Mouse (Mus musculus) hindbrain, embryonic 11.5 days (tissue): Measurements from ENCODE around the gene Sirt6. TPM values are rescaled to one million over a fixed set of nuclear protein-coding genes. Genes with fewer than 3 reads are reported as not detected.

Source experiments
- ATAC-seq: fragments of 200-750 bp; cut with Nextera tagmentation; 2 replicates; pipeline ENCODE4 v1.8.0; 2017; ENCODE audit warnings: mild to moderate bottlenecking, moderate TSS enrichment, moderate library complexity; ENCODE audit not compliant: low FRiP score
- DNase-seq: peaks from one replicate; pipeline ENCODE4 v3.0.0-alpha.2; 2015; ENCODE audit warnings: low spot score
- H3K27ac ChIP-seq: fragments of 300-500 bp; sonication (generic); 2 replicates; pipeline ENCODE4 v1.5.1; 2014; ENCODE audit warnings: mild to moderate bottlenecking, low read depth, low read length
- H3K27me3 ChIP-seq: fragments of 300-500 bp; sonication (generic); 2 replicates; pipeline ENCODE4 v1.6.1; 2014; ENCODE audit warnings: mild to moderate bottlenecking, low read length, moderate library complexity, mixed read lengths; ENCODE audit not compliant: control insufficient read depth, insufficient read depth
- H3K36me3 ChIP-seq: fragments of 300-500 bp; sonication (generic); 2 replicates; pipeline ENCODE4 v1.6.1; 2014; ENCODE audit warnings: mild to moderate bottlenecking, low read length, moderate library complexity, mixed read lengths; ENCODE audit not compliant: control insufficient read depth, insufficient read depth
- H3K4me1 ChIP-seq: fragments of 300-500 bp; sonication (generic); replicated peaks from 2 replicates; pipeline ENCODE4 v1.6.1; 2014; ENCODE audit warnings: low read length, mixed read lengths; ENCODE audit not compliant: control insufficient read depth, insufficient read depth
- H3K4me2 ChIP-seq: fragments of 300-500 bp; sonication (generic); replicated peaks from 2 replicates; pipeline ENCODE4 v1.6.1; 2014; ENCODE audit warnings: mild to moderate bottlenecking, low read depth, low read length
- H3K4me3 ChIP-seq: fragments of 300-500 bp; sonication (generic); 2 replicates; pipeline ENCODE4 v1.5.1; 2014; ENCODE audit warnings: low read depth, low read length
- H3K9ac ChIP-seq: fragments of 300-500 bp; sonication (generic); 2 replicates; pipeline ENCODE4 v1.6.1; 2014; ENCODE audit warnings: low read depth, low read length
- H3K9me3 ChIP-seq: fragments of 300-500 bp; sonication (generic); 2 replicates; pipeline ENCODE4 v1.6.1; 2016; ENCODE audit warnings: low read length; ENCODE audit not compliant: control insufficient read depth
- WGBS: fragments of 180-500 bp; shearing (Covaris S2); extraction: QIAGEN DNeasy Blood & Tissue Kit; methylation state at CpG from one replicate; pipeline ENCODE4 v1.1.7; 2014; 5-methylcytosine and 5-hydroxymethylcytosine counted together
- polyA plus RNA-seq: library from polyadenylated mRNA; unstranded; fragments of >200 nt; fragmentation: Nextera tagmentation; extraction: Ambion mirVana; gene quantifications from 2 replicates; pipeline ENCODE4 v1.2.1, GENCODE M21; 2014

Gene Sirt6
- polyA plus RNA-seq, 1 experiment from 2014 or later = 42.2 TPM

DNA sequence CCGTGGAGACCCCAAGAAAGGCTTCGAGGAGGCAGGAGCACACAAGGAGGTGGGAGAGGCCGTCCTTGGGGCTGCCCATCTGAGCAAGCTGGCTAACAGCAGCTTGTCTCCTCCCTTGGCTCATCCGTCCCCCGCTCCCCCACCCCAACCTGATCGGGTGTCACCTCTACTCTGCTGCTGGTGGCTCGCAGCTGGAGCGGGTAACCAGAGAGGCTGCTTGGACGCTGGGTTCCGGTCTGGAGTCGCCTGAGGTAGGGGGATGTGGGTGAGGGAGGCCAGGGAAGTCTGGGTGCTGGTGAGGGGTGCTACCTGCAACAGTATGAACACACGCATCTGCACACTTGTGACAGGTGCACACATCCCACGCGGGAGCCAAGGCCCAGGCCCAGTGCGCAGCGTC, 793 bp upstream of the Sirt6 start, which contains the start of gene Ankrd24:
TSS of gene Ankrd24 (plus strand) at position 151 of the 400 bp plus-strand sequence.
- Histone ChIP-seq H3K9me3 (no peaks in the 10 kb centered on the region), H3K4me2 (peak within 1 kb of the TSS; percentile 61), H3K4me1 (peaks cover 3% of the 10 kb centered on the region; the same call in 1 of the 2 replicates), H3K4me3 (peak within 1 kb of the TSS; percentile 64), H3K9ac (peak within 1 kb of the TSS; percentile 80), H3K36me3 (0 out of 2 replicates have a peak, but pooled peaks cover 1% of the 10 kb centered on the region), H3K27ac (peak within 1 kb of the TSS; percentile 80), H3K27me3 (no peaks in the 10 kb centered on the region)
- WGBS = 78% methylated on average over 16 of the region's 16 CpGs
- ATAC-seq = no peak
- no peak for DNase-seq

GRCm38 (mm10) chr10:81627836-81628220, 231 bp upstream of the Sirt6 start:
- ATAC-seq (peak; percentile 39), DNase-seq (no peak)
- WGBS = 67% methylated on average over 7 of the region's 7 CpGs
- H3K4me2 ChIP-seq = peak overlapping the region; percentile 61
- peak overlapping the region; percentile 80 for H3K9ac ChIP-seq
- H3K4me1 ChIP-seq = peaks cover 3% of the 10 kb centered on the region; the same call in 1 of the 2 replicates
- H3K36me3 ChIP-seq = 0 out of 2 replicates have a peak, but pooled peaks cover 3% of the 10 kb centered on the region
- peak overlapping the region; percentile 80 for H3K27ac ChIP-seq
- no peaks in the 10 kb centered on the region for H3K9me3 ChIP-seq
- peak overlapping the region; percentile 64 for H3K4me3 ChIP-seq
- no peaks in the 10 kb centered on the region for H3K27me3 ChIP-seq

DNA sequence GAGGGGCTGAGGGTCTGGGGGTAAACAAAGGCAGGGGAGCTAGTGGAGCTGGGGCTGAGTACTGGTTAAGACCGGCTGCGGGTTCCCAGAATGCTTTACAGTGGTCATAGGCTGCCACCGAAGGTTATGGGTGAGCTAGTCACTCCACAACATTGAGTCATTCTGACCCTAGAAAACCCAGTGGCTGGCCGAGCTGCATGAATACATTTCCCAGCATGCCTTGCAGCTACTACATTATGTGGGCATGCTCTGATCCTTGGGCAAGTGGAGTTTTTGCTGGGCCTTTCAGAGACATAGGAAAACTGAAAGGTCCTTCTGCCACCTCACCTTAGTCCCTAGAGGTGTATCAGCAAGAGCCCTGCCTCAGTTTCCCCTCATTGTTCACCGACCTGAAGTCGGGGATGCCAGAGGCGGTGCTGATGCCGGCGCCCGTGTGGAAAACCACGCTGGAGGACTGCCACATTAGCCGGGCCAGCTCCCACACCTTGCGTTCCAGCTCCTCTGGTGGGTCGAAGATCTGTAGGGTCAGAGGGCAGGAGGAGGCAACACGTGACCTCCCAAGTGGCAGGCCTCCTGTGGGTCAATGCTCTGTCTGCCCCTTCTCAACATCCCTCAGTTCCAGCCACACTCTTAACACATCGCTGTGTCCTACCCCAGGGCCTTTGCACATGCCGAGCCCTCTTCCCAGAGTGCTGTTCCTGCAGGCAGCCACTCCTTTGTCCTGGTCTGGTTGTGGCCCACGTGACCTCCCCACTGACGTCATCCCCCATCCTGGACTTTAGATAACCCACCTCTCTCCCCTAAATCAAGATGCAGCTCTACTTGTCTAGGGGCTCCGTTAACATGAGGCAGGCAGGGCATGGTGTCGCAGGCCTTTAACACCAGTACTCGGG, 1.2 kb downstream of the Sirt6 start:
- peaks cover 3% of the 10 kb centered on the region; the same call in 1 of the 2 replicates for H3K4me1 ChIP-seq
- 94% methylated on average over 22 of the region's 22 CpGs for WGBS
- no peaks in the 10 kb centered on the region for H3K9me3 ChIP-seq
- no peaks in the 10 kb centered on the region for H3K27me3 ChIP-seq
- peak overlapping the region; percentile 80 for H3K9ac ChIP-seq
- peak overlapping the region; percentile 61 for H3K4me2 ChIP-seq
- ATAC-seq (peak; percentile 16), DNase-seq (no peak)
- H3K27ac ChIP-seq = no peak overlapping the region; the same call in 1 of the 2 replicates
- H3K4me3 ChIP-seq = peak overlapping the region; percentile 64
- H3K36me3 ChIP-seq = 0 out of 2 replicates have a peak, but pooled peaks cover 5% of the 10 kb centered on the region

DNA sequence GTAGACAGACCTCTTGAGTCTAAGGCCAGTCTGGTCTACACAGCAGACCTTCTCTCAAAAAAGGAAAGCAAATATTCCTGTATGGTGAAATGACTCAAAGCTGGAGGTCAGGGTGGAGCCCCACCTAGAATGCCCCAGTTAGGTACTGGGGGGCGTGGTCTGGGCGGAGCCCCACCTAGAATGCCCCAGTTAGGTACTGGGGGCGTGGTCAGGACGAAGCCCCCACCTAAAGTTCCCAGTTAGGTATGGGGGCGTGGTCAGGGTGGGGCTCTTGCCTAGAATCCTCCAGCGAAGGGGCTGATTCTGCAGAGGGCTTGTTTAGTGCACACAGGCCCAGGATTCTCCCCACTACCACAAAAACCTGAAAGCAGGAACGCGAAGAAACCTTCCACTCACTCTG, 4.2 kb downstream of the Sirt6 start:
- H3K27ac ChIP-seq = no peak overlapping the region
- H3K4me2 ChIP-seq = no peak overlapping the region
- no peak overlapping the region for H3K9ac ChIP-seq
- no peaks in the 10 kb centered on the region for H3K9me3 ChIP-seq
- 57% methylated on average over 8 of the region's 8 CpGs for WGBS
- DNase-seq = no peak
- 0 out of 2 replicates have a peak, but pooled peaks cover 8% of the 10 kb centered on the region for H3K36me3 ChIP-seq
- no peak overlapping the region for H3K4me3 ChIP-seq
- ATAC-seq = no peak
- no peaks in the 10 kb centered on the region for H3K27me3 ChIP-seq
- peaks cover 3% of the 10 kb centered on the region; the same call in 1 of the 2 replicates for H3K4me1 ChIP-seq

DNA sequence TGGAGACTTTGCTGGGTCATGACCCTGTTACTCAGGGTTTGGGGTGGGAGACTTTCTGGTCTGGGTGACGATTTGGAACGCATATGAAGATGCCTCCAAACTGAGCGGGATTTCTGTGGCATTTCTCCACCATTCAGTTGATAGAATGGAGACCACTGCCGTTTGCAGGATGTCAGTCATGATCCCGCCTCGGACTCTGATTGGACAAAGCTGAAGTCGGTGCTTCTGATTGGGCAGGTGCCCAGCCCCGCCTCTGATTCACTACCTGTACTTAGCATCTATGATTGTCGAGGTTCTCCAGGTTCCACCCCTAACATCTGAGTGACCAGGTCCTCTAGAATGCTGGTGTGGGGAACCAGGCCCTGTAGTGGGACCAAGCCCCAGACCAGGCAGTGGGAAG, 6.8 kb downstream of the Sirt6 start:
- Histone ChIP-seq H3K9me3 (no peaks in the 10 kb centered on the region), H3K4me1 (no peaks in the 10 kb centered on the region), H3K9ac (no peak overlapping the region), H3K4me3 (no peak overlapping the region), H3K4me2 (no peak overlapping the region), H3K27ac (no peak overlapping the region), H3K27me3 (no peaks in the 10 kb centered on the region), H3K36me3 (0 out of 2 replicates have a peak, but pooled peaks cover 8% of the 10 kb centered on the region)
- DNase-seq (no peak), ATAC-seq (no peak)
- 58% methylated on average over 9 of the region's 9 CpGs for WGBS

DNA sequence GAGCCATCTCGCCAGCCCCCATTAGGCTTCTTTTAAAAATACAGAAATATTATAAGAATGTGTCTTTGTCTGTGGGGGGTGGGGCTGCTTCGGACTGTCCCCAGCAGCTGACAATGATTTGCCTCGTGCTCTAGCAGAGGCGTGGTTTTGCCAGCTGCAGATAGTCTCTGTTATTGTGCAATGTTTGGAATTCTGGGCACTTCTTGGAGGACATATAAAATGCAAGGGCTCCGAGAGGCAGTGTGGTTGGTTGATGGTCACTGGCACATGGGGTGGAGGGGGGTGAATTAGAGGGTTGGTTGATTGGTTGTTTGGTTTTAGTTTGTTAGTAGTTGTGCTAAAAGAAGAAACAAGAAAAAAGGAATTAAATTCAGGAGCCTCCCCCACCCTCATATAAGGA, 7.6 kb downstream of the Sirt6 start:
- no peaks in the 10 kb centered on the region for H3K27me3 ChIP-seq
- ATAC-seq = no peak
- WGBS = 86% methylated on average over 5 of the region's 5 CpGs
- no peaks in the 10 kb centered on the region for H3K4me1 ChIP-seq
- H3K27ac ChIP-seq = no peak overlapping the region
- H3K4me2 ChIP-seq = no peak overlapping the region
- H3K9me3 ChIP-seq = no peaks in the 10 kb centered on the region
- no peak overlapping the region for H3K4me3 ChIP-seq
- no peak for DNase-seq
- H3K36me3 ChIP-seq = 0 out of 2 replicates have a peak, but pooled peaks cover 8% of the 10 kb centered on the region
- H3K9ac ChIP-seq = no peak overlapping the region

DNA sequence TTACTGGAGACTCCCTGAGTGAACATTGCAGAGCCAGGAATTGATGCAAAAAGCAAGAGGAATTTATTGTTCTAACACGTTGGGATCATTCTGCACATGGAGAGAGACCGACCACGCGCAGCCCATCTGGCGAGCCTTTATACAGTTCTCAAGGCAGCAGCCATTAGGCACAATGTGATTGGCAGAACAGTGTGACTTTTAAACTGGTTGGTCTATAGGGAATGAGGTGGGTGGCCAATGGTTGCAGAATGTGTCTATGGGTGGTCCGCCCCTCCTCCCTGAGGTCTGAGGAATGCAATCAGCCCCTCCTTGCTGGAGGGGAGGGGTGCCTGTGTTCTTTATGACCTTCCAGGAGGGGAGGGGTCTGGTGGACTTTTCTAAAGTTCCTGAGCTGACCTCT, 12.1 kb downstream of the Sirt6 start:
- no peaks in the 10 kb centered on the region for H3K36me3 ChIP-seq
- H3K9me3 ChIP-seq = no peaks in the 10 kb centered on the region
- H3K4me3 ChIP-seq = no peak overlapping the region
- H3K9ac ChIP-seq = no peak overlapping the region
- H3K4me2 ChIP-seq = no peak overlapping the region
- H3K27me3 ChIP-seq = no peaks in the 10 kb centered on the region
- ATAC-seq (no peak), DNase-seq (no peak)
- no peaks in the 10 kb centered on the region for H3K4me1 ChIP-seq
- WGBS = 66% methylated on average over 6 of the region's 6 CpGs
- no peak overlapping the region for H3K27ac ChIP-seq

DNA sequence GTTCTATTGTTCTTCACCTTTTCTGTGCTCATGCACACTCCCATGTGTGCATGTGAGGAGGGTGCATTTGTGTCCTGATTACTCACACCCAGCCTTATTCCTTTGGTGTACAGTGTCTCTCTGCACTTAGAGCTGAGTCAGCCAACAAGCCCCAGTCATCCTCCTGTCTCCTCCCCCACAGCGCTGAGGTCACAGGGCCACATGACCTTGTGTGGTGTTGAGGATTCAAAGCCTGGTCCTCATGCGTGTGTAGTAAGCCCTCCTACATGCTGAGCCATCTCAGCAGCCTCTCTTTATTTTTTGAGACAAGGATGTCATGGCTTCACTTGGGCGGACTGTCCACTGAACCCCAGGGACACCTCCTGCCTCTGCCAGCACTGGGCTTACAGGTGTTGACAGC, 14.8 kb downstream of the Sirt6 start:
- Histone ChIP-seq H3K27me3 (no peaks in the 10 kb centered on the region), H3K4me3 (no peak overlapping the region), H3K4me2 (no peak overlapping the region), H3K27ac (no peak overlapping the region), H3K4me1 (no peaks in the 10 kb centered on the region), H3K36me3 (no peaks in the 10 kb centered on the region), H3K9ac (no peak overlapping the region), H3K9me3 (no peaks in the 10 kb centered on the region)
- DNase-seq (no peak), ATAC-seq (no peak)
- WGBS = 66% methylated on average over 3 of the region's 3 CpGs

DNA sequence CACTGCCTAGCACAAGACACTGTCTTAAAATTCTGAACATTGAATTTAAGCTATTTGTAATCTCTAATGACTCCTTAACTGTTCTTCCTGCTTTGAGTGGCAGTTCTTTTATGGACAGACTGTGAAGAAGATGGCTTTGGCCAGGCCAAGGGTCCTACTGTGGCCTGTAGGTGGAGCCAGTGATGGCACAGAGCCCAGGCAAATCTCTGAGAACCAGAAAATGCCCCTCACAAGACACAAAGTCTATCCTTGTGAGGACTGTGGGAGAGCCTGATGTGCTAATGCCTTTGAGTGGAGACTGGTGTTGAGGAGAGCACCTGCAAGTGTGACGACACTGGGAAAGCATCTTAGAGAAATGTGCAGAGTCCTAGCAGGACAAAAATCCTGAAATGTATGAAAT, 19.3 kb downstream of the Sirt6 start:
- ATAC-seq = no peak
- 80% methylated on average over 1 of the region's 1 CpGs for WGBS

More for the DNA sequence above, 19.3 kb downstream of the Sirt6 start:
- Histone ChIP-seq H3K9ac (no peak overlapping the region), H3K9me3 (no peaks in the 10 kb centered on the region), H3K27me3 (no peaks in the 10 kb centered on the region), H3K4me1 (no peaks in the 10 kb centered on the region), H3K27ac (no peak overlapping the region), H3K4me2 (no peak overlapping the region), H3K36me3 (no peaks in the 10 kb centered on the region), H3K4me3 (no peak overlapping the region)
- DNase-seq = no peak
